Mouse (Mus musculus): ENCODE measurements around the gene Oma1.

The Oma1 gene

DNA sequence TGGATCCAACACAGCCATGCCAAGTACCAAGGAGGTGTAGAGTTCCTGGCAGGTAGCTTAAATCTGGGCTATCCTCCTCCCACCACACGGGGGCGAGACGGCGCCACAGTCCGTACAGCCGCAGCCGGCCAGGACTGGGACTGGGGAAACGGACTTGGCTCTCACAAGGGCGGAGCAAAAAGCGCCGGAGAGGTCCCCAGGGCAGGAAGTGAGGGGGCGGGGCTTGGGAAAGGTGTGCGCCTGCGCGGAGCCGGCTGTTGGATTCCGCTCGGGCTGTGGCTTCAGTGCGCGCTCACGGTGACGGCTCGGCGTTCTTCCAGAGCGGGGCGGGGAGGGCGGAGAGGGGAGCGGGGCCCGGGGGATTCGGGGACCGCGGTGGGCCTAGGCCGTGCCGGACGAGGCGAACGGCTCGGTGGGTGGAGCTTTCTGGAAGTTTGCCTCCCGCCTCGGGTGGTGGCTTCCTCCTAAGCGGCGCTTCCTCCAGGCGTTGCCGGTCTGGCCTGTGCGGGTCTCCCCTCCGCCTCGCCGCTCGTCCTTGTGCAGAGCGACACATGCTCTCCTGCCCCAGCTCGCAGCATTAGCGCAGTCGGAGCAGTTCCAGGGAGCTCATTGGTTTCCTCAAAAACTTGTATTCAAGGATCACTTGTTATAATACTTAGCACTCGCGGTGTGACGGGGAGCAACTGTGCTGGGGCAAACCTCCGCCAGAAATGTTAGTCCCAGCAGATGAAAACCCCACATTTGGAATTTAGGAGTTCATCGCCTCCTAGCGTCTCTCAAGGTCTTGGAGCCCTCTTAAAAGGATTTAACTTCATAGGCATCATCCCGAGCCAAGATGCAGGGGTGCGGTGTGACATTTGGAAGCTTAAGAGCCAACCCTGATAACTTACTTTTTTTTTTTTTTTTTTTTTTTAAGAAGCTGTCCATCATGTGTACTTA is at the start of gene Oma1:
Gene Oma1 (plus strand): TSS at position 226 of the 939 bp plus-strand sequence.
- peak; percentile 95 for DNase-seq (ENCODE audit: low spot score in 2 of 2)

DNA sequence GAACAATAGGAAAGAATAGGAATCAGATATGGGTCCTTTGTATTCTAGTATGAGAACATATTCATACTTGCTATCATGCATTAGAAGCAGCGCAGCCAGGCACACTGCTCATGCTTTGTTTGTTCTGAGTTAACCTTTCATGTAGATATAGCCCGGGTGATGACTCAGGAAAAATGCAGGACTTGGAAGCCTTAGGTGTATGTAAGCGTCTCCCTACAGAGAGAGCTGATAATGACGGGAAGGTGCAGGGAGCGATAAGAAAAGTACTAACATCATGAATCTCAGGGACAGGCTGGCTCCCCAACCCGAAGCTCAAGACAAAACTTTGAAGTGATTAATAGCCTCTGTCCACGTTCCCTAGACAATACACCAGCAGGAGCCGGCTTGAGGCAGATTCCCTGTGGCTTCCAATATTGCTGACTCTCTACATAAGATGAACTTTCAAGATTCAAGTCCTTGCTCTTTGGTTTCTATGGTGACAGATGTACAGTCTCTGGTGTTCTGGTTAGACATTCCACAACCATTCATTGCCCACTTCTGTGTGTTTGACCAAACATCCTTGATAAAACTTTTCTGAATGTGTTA is 49.7 kb upstream of the Oma1 start:
- no peak for DNase-seq (ENCODE audit: low spot score in 2 of 2)

DNA sequence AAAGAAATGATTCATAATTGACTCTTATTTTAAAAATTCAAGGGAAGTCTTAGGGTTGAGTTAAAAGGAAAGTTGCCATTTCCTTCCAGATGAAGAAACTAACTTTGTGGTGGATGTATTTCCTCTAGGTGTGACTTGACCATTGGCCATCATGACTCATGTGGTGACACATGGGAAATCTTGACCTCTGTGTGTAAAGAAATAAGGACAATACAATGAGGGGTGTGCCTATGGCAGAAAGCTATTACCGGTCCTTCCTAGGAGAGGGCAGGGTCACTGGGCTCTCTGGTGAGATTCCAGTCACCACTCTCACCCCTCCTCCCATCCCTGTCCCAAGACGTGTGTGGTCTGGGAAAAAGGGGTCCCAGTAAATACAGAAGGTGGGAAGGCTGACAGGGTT is 48.4 kb upstream of the Oma1 start:
- DNase-seq (ENCODE audit: low spot score in 2 of 2), result no peak

- DNase-seq (ENCODE audit: low spot score in 2 of 2), result no peak
Measured at GRCm38 (mm10) chr4:103269336-103269735, 44.3 kb upstream of the Oma1 start.

- no peak for DNase-seq (ENCODE audit: low spot score in 2 of 2)
Measured at GRCm38 (mm10) chr4:103273021-103273420, 40.6 kb upstream of the Oma1 start.

DNA sequence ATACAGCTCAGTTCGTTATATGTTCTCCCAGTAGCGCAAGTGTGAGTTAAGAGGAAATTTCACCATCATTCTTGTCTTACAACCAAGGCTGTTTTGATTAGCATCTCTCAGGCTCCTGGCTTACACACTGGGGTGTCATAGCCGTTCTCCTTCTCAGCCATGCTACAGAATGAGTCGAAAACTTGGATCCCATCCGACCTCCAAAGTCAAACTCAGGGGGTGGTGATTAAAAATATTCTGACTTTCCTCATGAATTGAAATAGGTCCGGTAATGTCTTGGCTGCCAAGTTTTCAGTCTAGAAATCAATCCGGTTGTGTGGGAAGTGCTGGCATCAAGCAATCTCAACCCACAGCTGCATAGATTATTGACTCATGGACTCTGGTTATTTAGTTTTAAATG is 25.3 kb upstream of the Oma1 start:
- no peak for DNase-seq (ENCODE audit: low spot score in 2 of 2)

- no peak for DNase-seq (ENCODE audit: low spot score in 2 of 2)
Measured at GRCm38 (mm10) chr4:103290763-103291162, 22.8 kb upstream of the Oma1 start, which contains the start of gene 4921539E11Rik. 4921539E11Rik (minus strand) TSS chr4:103290863.

DNA sequence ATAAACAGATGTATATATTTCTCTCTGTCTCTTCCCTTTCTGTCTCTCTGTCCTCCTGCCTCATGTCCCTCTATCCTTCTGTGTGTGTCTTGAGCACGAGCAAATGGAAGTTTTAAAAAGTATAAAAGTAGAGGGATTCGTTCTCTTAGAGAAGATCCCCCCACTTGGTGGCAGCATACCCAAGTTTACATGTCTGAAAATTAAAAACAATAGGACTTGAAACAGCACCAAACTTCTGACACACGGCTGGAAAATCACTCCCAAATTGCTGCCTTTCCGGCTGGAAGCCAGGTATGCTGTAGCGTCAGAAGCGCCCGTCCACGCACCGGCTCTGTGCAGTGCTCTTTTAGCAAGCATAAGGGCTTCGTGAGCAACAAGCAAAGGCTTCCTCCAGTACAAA is 14.3 kb upstream of the Oma1 start:
- peak in 1 of 2 experiments; percentile 13 for DNase-seq (ENCODE audit: low spot score in 2 of 2)

DNA sequence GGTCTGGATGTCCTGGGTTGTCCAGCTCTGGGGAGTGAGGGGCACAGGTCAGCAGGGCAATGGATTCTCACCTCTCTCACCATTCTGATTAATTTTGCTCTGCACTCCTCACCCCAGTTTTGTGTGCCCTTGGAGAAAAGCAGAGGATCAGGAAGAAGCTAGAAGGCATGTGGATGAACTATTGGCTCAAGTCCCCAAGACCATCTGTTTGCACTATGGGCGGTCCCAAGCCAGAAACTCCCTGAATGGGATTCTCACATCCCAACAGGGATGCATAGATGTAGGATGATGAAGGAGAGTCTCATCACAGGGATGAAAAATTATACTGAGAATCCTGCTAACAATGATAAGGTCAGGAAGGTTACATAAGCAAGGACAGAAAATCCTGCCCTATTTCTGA is 9.8 kb upstream of the Oma1 start:
- DNase-seq (ENCODE audit: low spot score in 2 of 2), result no peak

- DNase-seq (ENCODE audit: low spot score in 2 of 2), result no peak
Measured at GRCm38 (mm10) chr4:103314526-103314910, 906 bp downstream of the Oma1 start.

GRCm38 (mm10) chr4:103315861-103316260 is 2.2 kb downstream of the Oma1 start:
- no peak for DNase-seq (ENCODE audit: low spot score in 2 of 2)

DNA sequence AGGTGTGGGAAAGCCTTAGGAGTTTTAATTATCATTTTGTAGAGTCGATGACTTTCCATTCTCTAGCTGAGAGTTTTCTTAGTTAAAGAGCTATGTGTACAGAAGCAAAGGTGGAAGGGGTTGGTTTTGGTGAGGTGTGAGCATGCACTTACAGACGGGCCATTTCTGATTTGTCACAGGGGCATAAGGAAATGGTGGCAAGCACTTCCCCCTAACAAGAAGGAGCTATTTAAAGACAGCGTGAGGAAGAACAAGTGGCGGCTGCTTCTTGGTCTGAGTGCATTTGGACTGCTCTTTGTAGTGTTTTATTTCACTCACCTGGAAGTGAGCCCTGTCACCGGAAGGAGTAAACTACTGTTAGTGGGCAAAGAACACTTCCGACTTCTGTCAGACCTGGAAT is 7.8 kb downstream of the Oma1 start:
- no peak for DNase-seq (ENCODE audit: low spot score in 2 of 2)

GRCm38 (mm10) chr4:103324688-103325451 is 11.3 kb downstream of the Oma1 start:
- DNase-seq (ENCODE audit: low spot score in 2 of 2), result no peak

DNA sequence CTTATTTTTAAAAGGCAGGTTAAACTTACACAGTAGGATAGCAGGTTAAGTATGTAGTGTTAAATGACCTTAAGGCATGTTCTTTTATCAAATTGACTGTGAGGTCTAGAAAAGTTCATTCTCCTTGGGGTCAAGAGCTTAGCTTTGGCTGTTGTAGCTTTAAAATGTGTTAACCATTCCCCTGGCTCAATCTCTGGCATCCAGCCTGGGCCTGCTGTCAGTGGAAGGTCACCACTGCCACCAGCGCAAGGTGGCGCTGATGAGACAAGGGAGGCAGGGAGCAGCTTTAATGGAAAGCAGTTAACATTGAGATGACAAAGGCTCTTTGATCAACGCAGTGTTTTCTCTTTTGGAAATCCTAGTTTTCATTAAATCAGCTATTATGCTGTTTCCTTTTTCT is 13.4 kb downstream of the Oma1 start:
- DNase-seq (ENCODE audit: low spot score in 2 of 2), result no peak

DNA sequence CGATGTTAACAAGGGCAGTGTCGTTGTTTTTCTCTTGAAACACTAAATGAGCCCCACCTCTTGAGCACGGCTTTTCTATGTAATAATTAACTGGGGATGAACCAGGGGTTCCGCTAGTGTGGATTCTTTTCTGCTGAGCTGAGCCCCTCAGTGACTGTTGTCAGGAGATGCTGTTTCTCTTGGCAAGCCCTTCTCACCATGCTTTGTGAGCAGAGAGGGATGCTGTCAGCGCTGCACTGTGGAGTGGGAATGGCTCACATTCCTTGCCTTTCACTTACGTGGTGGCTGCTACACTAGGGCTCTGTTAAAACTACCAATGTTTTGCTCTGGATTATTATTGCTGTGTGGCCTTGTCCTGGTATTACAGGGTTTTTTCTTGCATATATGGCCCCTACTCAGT is 15.7 kb downstream of the Oma1 start:
- no peak for DNase-seq (ENCODE audit: low spot score in 2 of 2)

- DNase-seq (ENCODE audit: low spot score in 2 of 2), result no peak
Measured at GRCm38 (mm10) chr4:103335134-103335533, 21.5 kb downstream of the Oma1 start.

GRCm38 (mm10) chr4:103340726-103341125 is 27.1 kb downstream of the Oma1 start:
- no peak for DNase-seq (ENCODE audit: low spot score in 2 of 2)

- DNase-seq (ENCODE audit: low spot score in 2 of 2), result no peak
Measured at GRCm38 (mm10) chr4:103341620-103342019, 28.0 kb downstream of the Oma1 start.

DNA sequence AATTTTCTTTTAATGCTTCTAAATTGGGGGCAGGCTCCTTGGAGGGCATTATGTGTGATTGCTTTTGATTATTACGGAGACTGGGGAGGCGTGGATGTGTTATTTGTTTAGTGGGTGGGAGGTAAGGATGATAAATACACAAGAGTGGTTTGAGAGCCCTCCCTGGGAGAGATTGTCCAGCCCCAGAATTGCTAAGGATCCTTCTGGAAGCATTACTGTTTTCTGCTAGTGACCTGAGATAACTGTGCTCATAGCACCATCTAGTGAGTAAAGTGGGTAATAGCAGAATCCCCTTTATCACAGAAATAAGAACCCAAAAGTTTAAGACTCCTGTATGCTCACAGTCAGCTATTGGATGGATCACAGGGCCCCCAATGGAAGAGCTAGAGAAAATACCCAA is 32.4 kb downstream of the Oma1 start:
- no peak for DNase-seq (ENCODE audit: low spot score in 2 of 2)

DNA sequence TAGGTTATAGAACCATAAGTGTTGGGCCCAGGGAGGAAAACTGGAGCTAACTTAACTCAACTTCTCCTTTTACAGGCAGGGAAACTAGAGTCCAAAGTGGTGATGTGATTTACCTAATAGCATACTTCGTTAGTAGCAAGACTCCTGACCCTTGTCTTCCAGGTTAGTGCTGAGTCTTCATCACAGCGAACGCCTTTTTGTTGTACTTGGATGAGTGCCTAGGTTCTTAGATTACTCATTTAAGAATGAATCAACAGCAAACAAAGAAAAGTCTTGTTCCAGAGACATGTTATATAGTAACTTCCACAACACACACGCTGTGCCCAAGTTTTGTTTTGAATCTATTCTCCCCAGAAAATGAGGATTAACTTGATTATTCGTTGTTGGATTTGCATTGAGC is 33.2 kb downstream of the Oma1 start:
- no peak for DNase-seq (ENCODE audit: low spot score in 2 of 2)

DNA sequence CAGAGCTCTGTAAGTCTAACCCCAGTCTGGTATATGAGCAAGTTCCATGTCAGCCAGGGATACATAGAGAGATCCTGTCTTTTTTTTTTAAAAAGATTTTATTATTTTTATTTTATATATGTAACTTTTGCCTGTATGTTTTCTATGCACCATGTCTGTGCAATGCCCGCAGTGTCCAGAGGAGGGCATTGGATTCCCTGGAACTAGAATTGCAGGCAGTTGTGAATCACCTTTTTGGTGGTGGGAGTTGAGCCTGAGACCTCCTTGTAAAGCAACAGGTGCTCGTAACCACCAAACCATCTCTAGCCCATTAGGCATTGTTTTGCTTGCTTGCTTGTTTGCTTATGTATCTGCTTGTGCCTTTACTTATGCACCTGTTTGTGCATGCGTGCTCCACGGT is 35.6 kb downstream of the Oma1 start:
- no peak for DNase-seq (ENCODE audit: low spot score in 2 of 2)

DNA sequence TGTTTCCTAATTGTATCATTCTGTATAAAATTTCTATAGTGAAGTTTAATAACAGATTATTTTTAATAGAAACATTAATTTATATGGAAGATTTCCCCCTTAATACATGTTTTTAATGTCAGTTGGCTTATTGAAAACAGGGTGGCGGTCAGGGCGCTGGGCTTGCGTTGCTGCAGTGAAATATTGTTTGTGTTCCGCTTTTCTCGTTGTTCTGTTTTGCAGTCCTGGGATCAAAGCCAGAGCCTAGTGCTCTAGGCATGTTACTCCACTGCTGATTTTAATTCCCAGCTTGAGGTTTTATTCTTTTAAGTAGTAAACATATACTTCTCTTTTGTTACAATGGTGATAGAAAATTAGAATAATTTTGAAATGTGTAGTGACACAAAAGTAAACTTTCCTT is 39.3 kb downstream of the Oma1 start:
- DNase-seq (ENCODE audit: low spot score in 2 of 2), result no peak

Data from right cerebral cortex, postnatal 36 days (tissue).